Mouse (Mus musculus) heart, postnatal 0 days (tissue): ENCODE measurements around the gene Uba5. TPM values are rescaled to one million over a fixed set of nuclear protein-coding genes. Genes with fewer than 3 reads are reported as not detected.
A peak's percentile ranks its signal among the peaks of the same experiment; 100 is the strongest.

Experiments
- ATAC-seq: fragments of 200-750 bp; cut with Nextera tagmentation; 2 replicates; pipeline ENCODE4 v1.8.0; 2017; ENCODE audit warnings: low read depth, moderate number of reproducible peaks, moderate library complexity; ENCODE audit not compliant: insufficient read depth
- DNase-seq: peaks from one replicate; pipeline ENCODE4 v3.0.0-alpha.2; 2016; ENCODE audit warnings: low spot score
- H3K27ac ChIP-seq: fragments of 300-500 bp; sonication (generic); 2 replicates; pipeline ENCODE4 v1.5.1; 2014; ENCODE audit warnings: low read depth, mild to moderate bottlenecking
- H3K27me3 ChIP-seq: fragments of 300-500 bp; sonication (generic); 2 replicates; pipeline ENCODE4 v1.6.1; 2014; ENCODE audit warnings: low read length, mixed read lengths; ENCODE audit not compliant: control insufficient read depth, insufficient read depth
- H3K36me3 ChIP-seq: fragments of 300-500 bp; sonication (generic); replicated peaks from 2 replicates; pipeline ENCODE4 v1.6.1; 2014; ENCODE audit warnings: low read length, mixed read lengths; ENCODE audit not compliant: control insufficient read depth, insufficient read depth
- H3K4me1 ChIP-seq: fragments of 300-500 bp; sonication (generic); 2 replicates; pipeline ENCODE4 v1.6.1; 2014; ENCODE audit warnings: antibody characterized with exemption; ENCODE audit not compliant: control insufficient read depth, insufficient read depth
- H3K4me2 ChIP-seq: fragments of 300-500 bp; sonication (generic); 2 replicates; pipeline ENCODE4 v1.6.1; 2014; ENCODE audit warnings: low read depth, mild to moderate bottlenecking, low read length, moderate library complexity
- H3K4me3 ChIP-seq: fragments of 300-500 bp; sonication (generic); 2 replicates; pipeline ENCODE4 v1.5.1; 2014; ENCODE audit warnings: low read depth, low read length
- H3K9ac ChIP-seq: fragments of 300-500 bp; sonication (generic); replicated peaks from 2 replicates; pipeline ENCODE4 v1.6.1; 2014; ENCODE audit warnings: low read depth, low read length, mixed read lengths
- H3K9me3 ChIP-seq: fragments of 300-500 bp; sonication (generic); replicated peaks from 2 replicates; pipeline ENCODE4 v1.6.1; 2016; ENCODE audit warnings: low read length; ENCODE audit not compliant: control insufficient read depth
- CTCF ChIP-seq: IDR thresholded peaks from 2 replicates; pipeline ENCODE4 v1.5.1; 2016; ENCODE audit warnings: antibody characterized with exemption, control low read depth, low read depth
- EP300 ChIP-seq: IDR thresholded peaks from 2 replicates; pipeline ENCODE4 v1.6.1; 2016; ENCODE audit warnings: antibody characterized with exemption, low read depth
- WGBS: fragments of 180-500 bp; shearing (Covaris S2); extraction: QIAGEN DNeasy Blood & Tissue Kit; methylation state at CpG from one replicate; pipeline ENCODE4 v1.1.7; 2014; 5-methylcytosine and 5-hydroxymethylcytosine counted together
- polyA plus RNA-seq: library from polyadenylated mRNA; unstranded; fragments of >200 nt; fragmentation: Nextera tagmentation; extraction: Ambion mirVana; gene quantifications from 2 replicates; pipeline ENCODE4 v1.2.1, GENCODE M21; 2015
- total RNA-seq: library from RNA; depleted of rRNA; stranded (reverse); fragments of >200 nt; gene quantifications from 2 replicates; pipeline ENCODE4 v1.2.3, GENCODE M21; 2014; ENCODE audit warnings: low replicate concordance; rRNA removed

Uba5 gene
- total RNA-seq (25.3 and 32.0 TPM in 2 replicates), polyA plus RNA-seq (27.7 and 28.3 TPM in 2 replicates)

DNA sequence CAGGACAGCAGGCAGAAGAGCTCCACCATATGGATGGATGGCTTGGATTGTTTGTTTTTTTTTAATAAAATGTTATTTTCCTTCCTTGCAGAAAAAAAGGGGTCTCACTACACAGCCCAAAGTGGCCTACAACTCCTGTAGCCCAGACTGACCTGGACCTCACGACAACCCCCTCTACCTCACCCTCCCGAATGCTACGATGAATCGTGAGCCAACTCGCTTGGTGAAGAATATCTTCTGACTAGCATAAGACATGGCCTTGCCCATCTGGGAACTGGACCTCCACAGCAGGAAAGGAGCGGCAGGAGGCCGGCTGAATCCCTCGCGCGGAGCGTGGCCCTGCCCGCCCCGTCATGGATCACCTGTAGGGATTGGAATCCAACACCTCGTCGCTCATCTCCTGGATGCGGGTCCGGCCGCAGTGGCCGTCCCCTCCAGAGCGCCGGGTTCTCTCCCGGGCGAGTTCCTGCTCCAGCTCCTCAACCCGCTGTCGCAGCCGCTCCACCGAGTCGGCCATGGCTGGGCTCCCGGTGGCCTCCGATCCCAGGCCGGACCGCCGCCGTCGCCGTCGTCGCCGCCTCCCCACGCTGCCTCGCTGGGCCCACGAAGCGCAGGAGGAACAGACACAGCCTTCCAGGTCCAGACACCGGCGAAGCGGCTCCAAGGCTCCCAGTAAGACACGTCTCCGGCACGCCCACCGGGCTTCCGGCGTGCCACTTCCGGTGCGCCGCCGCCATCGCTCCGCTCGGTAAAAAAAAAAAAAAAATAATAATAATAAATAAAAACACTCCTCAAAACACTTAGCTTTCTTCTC, at the start of gene Uba5:
Uba5 (minus strand) TSS at position 705 of the 814 bp plus-strand sequence.
- Histone ChIP-seq H3K9me3 (no peaks in the 10 kb centered on the region), H3K4me1 (peaks cover 13% of the 10 kb centered on the region), H3K9ac (peak within 1 kb of the TSS; percentile 84), H3K4me2 (peak within 1 kb of the TSS; percentile 77), H3K4me3 (peak within 1 kb of the TSS; percentile 97), H3K27me3 (no peaks in the 10 kb centered on the region), H3K36me3 (peaks cover 29% of the 10 kb centered on the region), H3K27ac (peak within 1 kb of the TSS; percentile 71)
- peak; percentile 74 for ATAC-seq
- TF ChIP-seq CTCF (no peak), EP300 (no peak)
- under 1% methylated on average over 56 of the region's 59 CpGs for WGBS
- peak; percentile 43 for DNase-seq

DNA sequence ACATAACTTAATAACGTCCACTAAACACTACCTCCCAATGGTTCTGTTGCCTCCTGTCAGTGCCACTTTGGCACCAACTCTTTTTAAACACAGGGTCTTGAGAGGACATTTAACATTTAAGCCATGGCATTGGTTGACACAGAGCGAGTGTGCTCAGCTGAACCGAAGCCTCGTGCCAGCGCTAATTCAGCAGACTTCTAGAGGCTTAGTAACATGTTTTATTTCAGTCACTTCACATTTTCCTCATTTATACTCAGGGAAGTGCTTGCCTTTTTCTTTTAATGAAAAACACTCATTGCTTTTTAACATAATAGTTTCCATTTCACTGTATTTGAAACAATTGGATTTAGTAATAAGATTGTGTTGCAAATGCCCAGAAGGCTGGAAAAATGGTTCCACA, 46.2 kb upstream of the Uba5 start:
- ATAC-seq, result no peak
- TF ChIP-seq CTCF (no peak), EP300 (no peak)
- WGBS, result 83% methylated on average over 5 of the region's 5 CpGs
- H3K9ac ChIP-seq, result no peak overlapping the region
- no peak overlapping the region for H3K27ac ChIP-seq
- no peaks in the 10 kb centered on the region for H3K4me1 ChIP-seq
- H3K9me3 ChIP-seq, result peaks cover 5% of the 10 kb centered on the region; the same call in 1 of the 2 replicates
- H3K36me3 ChIP-seq, result 0 out of 2 replicates have a peak, but pooled peaks cover 5% of the 10 kb centered on the region
- no peak for DNase-seq
- no peak overlapping the region for H3K4me3 ChIP-seq
- H3K4me2 ChIP-seq, result no peak overlapping the region
- no peaks in the 10 kb centered on the region for H3K27me3 ChIP-seq

DNA sequence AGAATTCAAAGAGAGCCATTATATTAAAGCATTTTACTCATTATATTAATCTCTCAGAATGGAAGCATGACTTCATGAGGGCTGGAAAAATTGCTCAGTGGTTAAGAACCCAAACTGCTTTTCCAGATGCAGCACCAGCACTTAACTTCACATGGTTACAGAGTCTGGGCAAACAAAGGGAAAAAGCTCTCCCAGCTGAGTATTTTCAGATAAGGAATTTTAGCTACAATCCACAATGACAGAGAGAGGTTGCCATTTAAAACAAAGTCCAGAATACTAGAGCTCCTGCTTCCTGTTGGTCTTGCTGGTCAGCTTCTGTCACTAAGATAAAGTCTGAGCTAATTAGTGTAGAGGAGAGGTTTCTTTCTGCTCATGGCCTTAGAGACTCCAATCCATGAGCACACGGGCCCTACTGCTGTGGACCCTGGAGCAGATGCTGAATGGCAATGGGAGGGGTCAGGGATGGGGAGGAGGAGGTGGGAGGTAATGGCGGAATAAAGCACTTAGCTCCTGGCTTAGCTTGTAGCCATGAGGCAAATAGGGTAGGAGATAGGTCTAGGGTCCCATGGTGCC, 45.7 kb upstream of the Uba5 start:
- Histone ChIP-seq H3K27me3 (no peaks in the 10 kb centered on the region), H3K4me2 (no peak overlapping the region), H3K4me3 (no peak overlapping the region), H3K9ac (no peak overlapping the region), H3K9me3 (peaks cover 5% of the 10 kb centered on the region; the same call in 1 of the 2 replicates), H3K27ac (peak overlapping the region; percentile 22; the same call in 1 of the 2 replicates), H3K4me1 (no peaks in the 10 kb centered on the region), H3K36me3 (0 out of 2 replicates have a peak, but pooled peaks cover 4% of the 10 kb centered on the region)
- DNase-seq (peak; percentile 57), ATAC-seq (peak; percentile 44)
- WGBS, result 46% methylated on average over 2 of the region's 2 CpGs
- TF ChIP-seq CTCF, result no peak
- TF ChIP-seq EP300, result no peak

DNA sequence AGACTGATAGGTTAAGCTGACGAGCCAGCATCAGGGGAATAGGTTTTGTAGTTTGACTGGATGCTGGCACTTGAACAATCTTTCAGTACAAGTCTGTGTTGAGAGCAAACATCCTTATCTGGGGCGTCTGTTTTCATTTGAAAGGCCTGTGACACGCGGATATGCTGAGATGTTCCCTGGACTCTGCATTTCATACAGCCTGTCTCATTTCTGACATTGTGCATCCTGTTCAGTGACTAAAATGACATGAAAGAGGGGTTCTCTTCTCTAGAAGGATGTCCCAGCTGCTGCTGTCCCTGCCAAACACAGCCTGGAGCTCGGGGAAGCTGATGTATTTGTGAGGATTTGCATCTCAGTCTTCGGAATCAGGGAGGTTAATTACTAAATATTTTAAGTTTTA, 44.5 kb upstream of the Uba5 start:
- Histone ChIP-seq H3K9me3 (peaks cover 5% of the 10 kb centered on the region; the same call in 1 of the 2 replicates), H3K4me3 (no peak overlapping the region), H3K36me3 (0 out of 2 replicates have a peak, but pooled peaks cover 4% of the 10 kb centered on the region), H3K27me3 (no peaks in the 10 kb centered on the region), H3K4me1 (no peaks in the 10 kb centered on the region), H3K4me2 (no peak overlapping the region), H3K9ac (no peak overlapping the region), H3K27ac (0 out of 2 replicates have a peak overlapping the region, but pooled peaks have one; percentile 16)
- TF ChIP-seq CTCF (no peak), EP300 (no peak)
- ATAC-seq, result 0 out of 2 replicates have a peak, but pooled peaks have one; percentile 33
- DNase-seq, result peak; percentile 42
- WGBS, result 28% methylated on average over 6 of the region's 6 CpGs

DNA sequence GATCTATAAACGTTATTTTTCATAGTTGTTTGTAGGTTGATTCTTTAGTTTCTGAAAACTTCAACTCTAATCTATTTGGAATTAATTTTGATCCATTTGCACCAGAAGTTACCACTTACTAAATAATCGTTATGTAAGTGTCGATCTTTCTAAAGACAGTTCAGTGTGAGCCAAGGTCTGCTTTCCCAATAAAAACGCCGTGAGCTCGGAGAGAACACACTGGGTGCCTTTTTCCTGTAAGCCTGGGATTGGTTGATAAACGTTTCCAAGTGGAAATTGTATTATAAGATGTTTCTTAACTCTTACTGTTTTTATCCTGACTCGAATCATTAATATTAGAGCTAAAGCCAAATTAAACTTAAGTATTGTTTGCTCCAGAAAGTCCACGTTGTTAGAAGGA, 44.0 kb upstream of the Uba5 start:
- TF ChIP-seq CTCF, result no peak
- no peak for TF ChIP-seq EP300
- H3K4me3 ChIP-seq, result no peak overlapping the region
- 54% methylated on average over 9 of the region's 9 CpGs for WGBS
- no peaks in the 10 kb centered on the region for H3K4me1 ChIP-seq
- no peak overlapping the region for H3K9ac ChIP-seq
- DNase-seq (no peak), ATAC-seq (no peak)
- H3K27ac ChIP-seq, result no peak overlapping the region
- H3K4me2 ChIP-seq, result no peak overlapping the region
- H3K36me3 ChIP-seq, result 0 out of 2 replicates have a peak, but pooled peaks cover 4% of the 10 kb centered on the region
- peaks cover 5% of the 10 kb centered on the region; the same call in 1 of the 2 replicates for H3K9me3 ChIP-seq
- no peaks in the 10 kb centered on the region for H3K27me3 ChIP-seq
